In genomic region chr2:52674886-52675277, GRCm38 (mm10) we compare ENCODE assay signal across 8 mouse cellular contexts. TPM values are rescaled to one million over a fixed set of nuclear protein-coding genes. Genes with fewer than 3 reads are reported as not detected.
DNase-seq lines count a peak whose midpoint lies in the region; ATAC-seq and TF ChIP-seq lines count a peak whose summit lies in the region.

No protein-coding gene starts in this region.

- peaks cover 12% of the 10 kb centered on the region for H3K27me3 ChIP-seq in forebrain, embryonic 11.5 days (ENCODE audit: control insufficient read depth, insufficient read depth, low read length)
- H3K27me3 ChIP-seq in hindbrain, embryonic 14.5 days (ENCODE audit: control insufficient read depth, insufficient read depth, low read length): peaks cover 26% of the 10 kb centered on the region
- H3K27me3 ChIP-seq in limb, embryonic 14.5 days (ENCODE audit: control insufficient read depth, insufficient read depth, low read length): peaks cover 13% of the 10 kb centered on the region
- H3K27me3 ChIP-seq in neural tube, embryonic 11.5 days (ENCODE audit: control insufficient read depth, insufficient read depth, low read length): peaks cover 13% of the 10 kb centered on the region

- peaks cover 8% of the 10 kb centered on the region; the same call in 1 of the 2 replicates for H3K4me1 ChIP-seq in forebrain, embryonic 11.5 days (replicated peaks; ENCODE audit: control insufficient read depth, insufficient read depth, low read length)
- peaks cover 10% of the 10 kb centered on the region; the same call in 1 of the 2 replicates for H3K4me1 ChIP-seq in hindbrain, embryonic 14.5 days (replicated peaks; ENCODE audit: control insufficient read depth, insufficient read depth, low read length)
- peaks cover 7% of the 10 kb centered on the region for H3K4me1 ChIP-seq in limb, embryonic 14.5 days (ENCODE audit: control insufficient read depth, insufficient read depth, low read length)
- H3K4me1 ChIP-seq in neural tube, embryonic 11.5 days (ENCODE audit: control insufficient read depth, insufficient read depth, low read length): no peaks in the 10 kb centered on the region; the same call in 1 of the 2 replicates

- peak overlapping the region; percentile 99 for H3K4me2 ChIP-seq in forebrain, embryonic 11.5 days (ENCODE audit: low read depth, low read length, severe bottlenecking)
- H3K4me2 ChIP-seq in hindbrain, embryonic 14.5 days (replicated peaks): peak overlapping the region; percentile 94
- peak overlapping the region; percentile 95 for H3K4me2 ChIP-seq in limb, embryonic 14.5 days (replicated peaks; ENCODE audit: low read depth, low read length, severe bottlenecking)
- H3K4me2 ChIP-seq in neural tube, embryonic 11.5 days (ENCODE audit: low read depth): peak overlapping the region; percentile 81

- H3K9ac ChIP-seq in forebrain, embryonic 11.5 days (ENCODE audit: low read length): no peak overlapping the region
- no peak overlapping the region for H3K9ac ChIP-seq in hindbrain, embryonic 14.5 days
- 0 out of 2 replicates have a peak overlapping the region, but pooled peaks have one; percentile 83 for H3K9ac ChIP-seq in limb, embryonic 14.5 days (ENCODE audit: low read depth, low read length, severe bottlenecking)
- no peak overlapping the region for H3K9ac ChIP-seq in neural tube, embryonic 11.5 days (ENCODE audit: low read length)

- peak overlapping the region; percentile 64 for H3K4me3 ChIP-seq in forebrain, embryonic 11.5 days (ENCODE audit: low read depth, low read length)
- H3K4me3 ChIP-seq in hindbrain, embryonic 14.5 days (replicated peaks; ENCODE audit: low read length): peak overlapping the region; percentile 81
- peak overlapping the region; percentile 66 for H3K4me3 ChIP-seq in limb, embryonic 14.5 days (replicated peaks; ENCODE audit: low read length)
- peak overlapping the region; percentile 47 for H3K4me3 ChIP-seq in neural tube, embryonic 11.5 days (ENCODE audit: low read depth, low read length)

- no peaks in the 10 kb centered on the region for H3K9me3 ChIP-seq in forebrain, embryonic 11.5 days (ENCODE audit: control insufficient read depth, low read length)
- H3K9me3 ChIP-seq in hindbrain, embryonic 14.5 days (ENCODE audit: control insufficient read depth, low read length): no peaks in the 10 kb centered on the region
- H3K9me3 ChIP-seq in limb, embryonic 14.5 days (ENCODE audit: control insufficient read depth, low read length): no peaks in the 10 kb centered on the region
- no peaks in the 10 kb centered on the region for H3K9me3 ChIP-seq in neural tube, embryonic 11.5 days (ENCODE audit: control insufficient read depth, low read length)

- WGBS in forebrain, embryonic 11.5 days: 1% methylated on average over 19 of the region's 19 CpGs
- WGBS in hindbrain, embryonic 14.5 days: under 1% methylated on average over 19 of the region's 19 CpGs
- under 1% methylated on average over 19 of the region's 19 CpGs for WGBS in limb, embryonic 14.5 days
- WGBS in neural tube, embryonic 11.5 days: under 1% methylated on average over 19 of the region's 19 CpGs

- H3K27ac ChIP-seq in forebrain, embryonic 11.5 days (ENCODE audit: low read depth, low read length): no peak overlapping the region
- no peak overlapping the region for H3K27ac ChIP-seq in hindbrain, embryonic 14.5 days
- H3K27ac ChIP-seq in limb, embryonic 14.5 days (replicated peaks; ENCODE audit: low read depth, low read length): no peak overlapping the region
- H3K27ac ChIP-seq in neural tube, embryonic 11.5 days (ENCODE audit: low read depth, low read length): no peak overlapping the region

- no peak for ATAC-seq in cerebellum, adult (ENCODE audit: insufficient number of reproducible peaks, low FRiP score, low TSS enrichment)
- ATAC-seq in forebrain, embryonic 11.5 days (replicated peaks; ENCODE audit: low FRiP score): no peak
- no peak for ATAC-seq in hindbrain, embryonic 14.5 days (ENCODE audit: low FRiP score)
- ATAC-seq in limb, embryonic 14.5 days (ENCODE audit: low FRiP score, low read depth): no peak
- ATAC-seq in neural tube, embryonic 11.5 days (ENCODE audit: insufficient read depth, low FRiP score, low TSS enrichment): no peak

- peak; percentile 37 for DNase-seq in cerebellum, adult 11 months
- DNase-seq in adrenal gland, postnatal 14 days: peak; percentile 27
- peak; percentile 66 for DNase-seq in forebrain, embryonic 11.5 days (ENCODE audit: low spot score)
- peak; percentile 35 for DNase-seq in hindbrain, embryonic 14.5 days (ENCODE audit: low spot score)
- DNase-seq in limb, embryonic 14.5 days (ENCODE audit: low spot score): no peak
- no peak for DNase-seq in neural tube, embryonic 11.5 days (ENCODE audit: low spot score)
- DNase-seq in urinary bladder, postnatal 10 days (ENCODE audit: low spot score): no peak

- H3K36me3 ChIP-seq in forebrain, embryonic 11.5 days (ENCODE audit: control insufficient read depth, insufficient read depth, low read length): no peaks in the 10 kb centered on the region
- no peaks in the 10 kb centered on the region for H3K36me3 ChIP-seq in hindbrain, embryonic 14.5 days (replicated peaks; ENCODE audit: control insufficient read depth, insufficient read depth)
- H3K36me3 ChIP-seq in limb, embryonic 14.5 days (ENCODE audit: control insufficient read depth, insufficient read depth, low read length): no peaks in the 10 kb centered on the region
- H3K36me3 ChIP-seq in neural tube, embryonic 11.5 days (ENCODE audit: control insufficient read depth, insufficient read depth, low read length): no peaks in the 10 kb centered on the region

- no peak for TF ChIP-seq POLR2A in limb, embryonic 14.5 days (IDR thresholded peaks at IDR 0.05; ENCODE audit: borderline replicate concordance, extremely low read depth, insufficient read depth, insufficient read length)

RNA-seq across cellular contexts. Expression of gene Cacnb4, which starts 1.7 kb away (rescaled TPM):
- total RNA-seq in adrenal gland, postnatal 14 days (2021): 1.4 and 1.9 TPM in 2 replicates
- polyA plus RNA-seq in forebrain, embryonic 11.5 days (2014; fragmentation: Nextera tagmentation; extraction: Ambion mirVana): 2.6 and 3.5 TPM in 2 replicates
- polyA plus RNA-seq in hindbrain, embryonic 14.5 days (2014; fragmentation: Nextera tagmentation; extraction: Ambion mirVana): 15.0 and 15.8 TPM in 2 replicates
- polyA plus RNA-seq in limb, embryonic 14.5 days (2012; rRNA removed): 0.91 and 3.1 TPM in 2 replicates
- 0.81 and 2.3 TPM in 2 replicates for polyA plus RNA-seq in limb, embryonic 14.5 days (2014; fragmentation: Nextera tagmentation; extraction: Ambion mirVana)
- 3.2 and 4.3 TPM in 2 replicates for polyA plus RNA-seq in neural tube, embryonic 11.5 days (2014; fragmentation: Nextera tagmentation; extraction: Ambion mirVana)

Comparison
In these comparisons a context has a peak if more than half of its experiments do, and no peak if none do; other contexts are left out.
1. DNase-seq: peak in cerebellum, adult 11 months (single experiment), adrenal gland, postnatal 14 days (single experiment), forebrain, embryonic 11.5 days (single experiment) and hindbrain, embryonic 14.5 days (single experiment); none in limb, embryonic 14.5 days (single experiment), neural tube, embryonic 11.5 days (single experiment) and urinary bladder, postnatal 10 days (single experiment).
2. Peak in every context shown above with its lines, with median percentiles within 50 percentile points of each other: H3K4me2 ChIP-seq and H3K4me3 ChIP-seq.